Mouse (Mus musculus) CD8-positive naive resting alpha-beta T cell, adult 2 months (primary cell): ENCODE data around the gene Vapb.
"Not testable (repeated sequence)": the region's sequence is repeated elsewhere in the genome, so short reads cannot be mapped to it uniquely, and the experiment has no call there.

Experiments
- DNase-seq, 2 experiments: peaks; one replicate each; pipeline ENCODE4 v3.0.0; 2022; ENCODE audit warnings: low read depth in 2 of 2, low spot score in 2 of 2

Gene Vapb

GRCm38 (mm10) chr2:173737222-173737989 is at the start of gene Vapb:
Vapb (plus strand) TSS chr2:173737511.
- peak; percentile 99 for DNase-seq

GRCm38 (mm10) chr2:173689835-173690234 is 47.5 kb upstream of the Vapb start:
- no peak for DNase-seq

GRCm38 (mm10) chr2:173691748-173692147 is 45.6 kb upstream of the Vapb start:
- no peak for DNase-seq

GRCm38 (mm10) chr2:173692693-173693092 is 44.6 kb upstream of the Vapb start:
- DNase-seq: no peak

GRCm38 (mm10) chr2:173698850-173699249 is 38.5 kb upstream of the Vapb start:
- DNase-seq: no peak

DNA sequence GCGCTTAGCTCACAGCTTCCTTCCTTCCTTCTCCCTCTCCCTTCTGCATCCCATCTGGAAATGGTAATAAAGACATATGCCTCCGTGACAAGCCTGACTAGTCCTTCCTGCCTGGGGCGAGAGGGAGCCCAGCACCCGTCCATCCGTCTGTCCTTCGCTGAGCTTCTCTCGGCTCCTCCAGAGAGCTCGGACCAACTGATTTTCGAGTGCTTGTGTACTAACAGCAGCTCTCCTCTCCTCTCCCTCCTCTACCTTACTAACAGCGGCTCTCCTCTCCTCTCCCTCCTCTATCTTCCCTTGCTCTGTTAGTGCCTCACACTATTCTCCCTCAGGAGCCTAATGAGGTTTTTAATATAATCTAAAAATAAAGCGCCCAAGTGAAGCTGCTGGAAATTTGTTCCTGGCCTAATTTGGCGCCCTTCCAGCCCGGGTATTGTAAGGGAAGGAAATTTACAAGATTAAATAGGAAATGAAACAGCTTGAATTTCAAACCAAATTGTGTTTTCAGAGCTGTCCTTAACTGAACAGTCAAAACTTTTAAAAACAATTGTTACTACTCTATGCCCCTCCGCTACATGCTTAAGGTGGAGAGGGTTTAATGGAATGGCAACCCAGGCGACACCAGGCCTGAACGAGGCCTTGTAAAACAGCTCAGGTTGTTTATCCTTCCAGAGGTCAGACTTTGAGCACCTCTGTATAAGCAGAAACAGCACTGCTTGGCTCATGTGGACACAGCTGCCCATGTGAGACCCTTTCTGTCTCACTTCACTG is 35.0 kb upstream of the Vapb start:
- DNase-seq: no peak

DNA sequence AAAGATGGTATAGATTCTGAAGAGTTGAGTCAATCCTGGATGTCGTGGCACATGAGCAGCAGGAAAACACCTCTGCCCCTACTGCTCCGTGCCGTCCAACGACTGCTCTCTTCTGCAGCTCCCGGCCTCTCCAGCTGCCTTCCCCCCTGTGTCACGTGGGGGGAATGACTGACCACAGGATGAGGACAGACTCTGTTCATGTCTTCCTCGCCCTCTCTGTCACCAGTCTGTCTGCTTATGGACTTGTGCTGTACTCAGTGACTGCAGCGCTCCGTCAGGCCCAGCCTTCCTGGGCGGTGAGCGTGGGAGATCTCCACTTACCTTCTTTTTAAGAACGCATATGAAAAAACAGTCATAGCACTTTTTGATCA is 34.5 kb upstream of the Vapb start:
- no peak for DNase-seq

DNA sequence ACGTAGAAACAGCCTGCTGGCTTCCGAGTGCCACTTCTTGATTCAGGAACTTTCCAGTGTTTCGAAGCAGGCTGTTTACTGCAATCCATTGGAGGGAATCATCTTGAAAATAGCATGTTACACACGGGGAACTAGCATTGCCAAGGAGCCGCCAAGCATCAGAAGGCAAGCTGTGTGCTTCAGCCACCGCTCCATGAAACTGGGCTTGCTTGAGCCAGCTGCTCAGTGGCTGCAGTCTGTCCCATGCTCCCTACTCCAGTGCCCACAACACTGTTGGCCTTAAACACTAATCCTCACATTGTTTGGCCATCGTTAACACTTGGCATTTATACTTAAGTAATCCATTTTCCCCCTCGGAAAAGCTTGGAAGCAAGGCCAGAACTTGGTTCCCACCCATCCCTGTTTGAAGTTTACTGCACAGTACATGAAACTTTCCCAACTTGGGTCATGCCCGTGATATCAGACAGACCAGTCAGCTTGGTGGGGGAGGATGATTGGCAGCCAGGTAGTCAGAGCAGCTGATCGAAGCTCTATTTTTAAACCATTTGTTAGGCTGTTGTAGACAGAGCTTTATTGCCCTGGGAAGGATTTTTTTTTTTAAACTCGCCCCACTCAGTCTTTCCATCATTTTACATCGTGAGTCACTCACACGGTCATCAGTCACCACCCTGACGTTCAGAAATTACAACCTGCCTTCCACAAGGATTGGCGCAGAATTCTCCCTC is 31.3 kb upstream of the Vapb start:
- DNase-seq: no peak

DNA sequence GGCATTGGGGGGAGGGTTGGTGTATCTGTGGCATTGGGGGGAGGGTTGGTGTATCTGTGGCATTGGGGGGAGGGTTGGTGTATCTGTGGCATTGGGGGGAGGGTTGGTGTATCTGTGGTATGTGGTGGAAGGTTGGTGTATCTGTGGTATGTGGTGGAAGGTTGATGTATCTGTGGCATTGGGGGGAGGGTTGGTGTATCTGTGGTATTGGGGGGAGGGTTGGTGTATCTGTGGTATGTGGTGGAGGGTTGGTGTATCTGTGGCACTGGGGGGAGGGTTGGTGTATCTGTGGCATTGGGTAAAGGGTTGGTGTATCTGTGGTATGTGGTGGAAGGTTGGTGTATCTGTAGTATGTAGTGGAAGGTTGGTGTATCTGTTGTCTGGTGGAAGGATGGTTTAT is 29.7 kb upstream of the Vapb start:
- DNase-seq: not testable (repeated sequence)

GRCm38 (mm10) chr2:173710193-173710592 is 27.1 kb upstream of the Vapb start:
- no peak for DNase-seq

GRCm38 (mm10) chr2:173712656-173713055 is 24.7 kb upstream of the Vapb start:
- DNase-seq: no peak

DNA sequence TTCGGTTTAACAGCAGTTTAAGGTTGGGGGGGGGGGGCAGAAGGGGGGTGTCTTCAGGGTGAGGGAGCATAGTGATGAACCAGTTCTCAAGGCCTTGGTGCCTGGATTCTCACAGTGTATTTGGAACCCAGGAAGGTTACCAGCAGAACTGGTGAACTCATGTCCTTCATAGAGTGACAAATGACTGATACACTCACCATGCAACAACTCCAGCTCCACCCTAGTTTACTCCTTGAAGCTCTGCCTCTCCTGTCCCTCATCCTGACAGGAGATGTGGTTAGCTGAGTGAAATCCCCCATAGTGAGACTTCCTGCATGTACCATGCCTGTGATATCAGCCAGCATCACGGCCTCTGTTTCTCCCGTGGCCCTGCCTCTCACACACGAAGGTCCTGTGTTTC is 24.1 kb upstream of the Vapb start:
- DNase-seq: no peak

- DNase-seq: no peak
Observed at GRCm38 (mm10) chr2:173714620-173715218, 22.6 kb upstream of the Vapb start.

DNA sequence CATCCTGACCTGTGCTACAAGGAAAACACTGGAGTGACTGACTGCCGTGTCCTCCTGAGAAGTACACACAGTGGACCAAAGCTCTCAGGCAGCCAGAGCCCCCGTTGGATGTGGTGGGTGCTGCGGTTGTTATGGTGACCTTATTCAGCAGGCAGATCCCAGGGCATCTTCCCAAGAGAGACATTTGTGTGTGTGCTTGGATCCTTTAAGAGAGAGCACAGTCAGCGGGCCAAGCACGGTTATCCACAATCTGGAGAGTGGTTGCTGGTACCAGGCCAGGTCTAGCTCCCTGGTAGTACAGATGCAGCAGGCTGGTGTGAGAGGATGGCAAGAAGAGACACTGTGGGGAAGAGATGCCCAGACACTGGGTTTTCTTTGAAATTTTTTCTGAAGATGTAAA is 20.3 kb upstream of the Vapb start:
- no peak for DNase-seq

GRCm38 (mm10) chr2:173719115-173719514 is 18.2 kb upstream of the Vapb start, which contains the start of gene 1700010B08Rik:
1700010B08Rik (plus strand) TSS chr2:173719415.
- not testable (repeated sequence) for DNase-seq

GRCm38 (mm10) chr2:173722251-173722857 is 15.0 kb upstream of the Vapb start:
- no peak for DNase-seq

GRCm38 (mm10) chr2:173724382-173724781 is 12.9 kb upstream of the Vapb start:
- DNase-seq: no peak

- DNase-seq: no peak
Observed at GRCm38 (mm10) chr2:173724940-173725807, 12.1 kb upstream of the Vapb start.

- no peak for DNase-seq
Observed at GRCm38 (mm10) chr2:173725819-173726218, 11.5 kb upstream of the Vapb start.

- no peak for DNase-seq
Observed at GRCm38 (mm10) chr2:173730444-173730966, 6.8 kb upstream of the Vapb start.
